Mouse (Mus musculus) cerebellum, adult 11 months (tissue): Measurements from ENCODE around the gene Fthl17f.
A peak's percentile ranks its signal among the peaks of the same experiment; 100 is the strongest.
"Not testable (repeated sequence)": the region's sequence is repeated elsewhere in the genome, so short reads cannot be mapped to it uniquely, and the experiment has no call there.

Source experiments
- DNase-seq: peaks from one replicate; pipeline ENCODE4 v3.0.0; 2022

The Fthl17f gene

GRCm38 (mm10) chrX:9062715-9063114, at the start of gene Fthl17f:
TSS of gene Fthl17f (plus strand) at chrX:9063015.
- not testable (repeated sequence) for DNase-seq

GRCm38 (mm10) chrX:9016079-9016478, 46.7 kb upstream of the Fthl17f start:
- DNase-seq = no peak

- DNase-seq = no peak
Observed at GRCm38 (mm10) chrX:9019481-9019880, 43.3 kb upstream of the Fthl17f start.

- not testable (repeated sequence) for DNase-seq
Observed at GRCm38 (mm10) chrX:9033193-9033592, 29.6 kb upstream of the Fthl17f start, which contains the start of gene Fthl17e. TSS of gene Fthl17e (plus strand) at chrX:9033493.

GRCm38 (mm10) chrX:9041611-9042010, 21.2 kb upstream of the Fthl17f start:
- DNase-seq = not testable (repeated sequence)

DNA sequence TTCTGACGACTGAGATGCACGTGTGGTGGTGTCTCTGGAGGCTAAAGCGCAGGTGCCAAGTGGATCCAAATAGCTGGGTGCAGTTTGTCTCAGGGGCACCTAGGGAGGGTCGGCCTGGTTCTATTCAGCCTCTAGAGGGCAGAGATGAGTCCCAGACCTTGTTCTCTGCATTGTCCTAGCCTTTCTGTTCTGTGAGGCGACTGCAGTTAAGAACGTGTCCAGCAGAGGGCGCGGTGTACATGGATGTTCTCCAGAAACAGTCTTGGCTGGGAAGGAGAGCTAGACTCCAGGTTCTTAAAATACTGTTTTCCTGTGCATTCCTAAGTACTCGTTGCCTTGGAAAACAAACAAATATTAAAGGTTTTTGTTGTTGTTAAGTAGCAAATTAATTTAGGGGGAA, 1.9 kb upstream of the Fthl17f start:
- peak; percentile 60 for DNase-seq

- no peak for DNase-seq
Observed at GRCm38 (mm10) chrX:9062101-9062500, 714 bp upstream of the Fthl17f start.

DNA sequence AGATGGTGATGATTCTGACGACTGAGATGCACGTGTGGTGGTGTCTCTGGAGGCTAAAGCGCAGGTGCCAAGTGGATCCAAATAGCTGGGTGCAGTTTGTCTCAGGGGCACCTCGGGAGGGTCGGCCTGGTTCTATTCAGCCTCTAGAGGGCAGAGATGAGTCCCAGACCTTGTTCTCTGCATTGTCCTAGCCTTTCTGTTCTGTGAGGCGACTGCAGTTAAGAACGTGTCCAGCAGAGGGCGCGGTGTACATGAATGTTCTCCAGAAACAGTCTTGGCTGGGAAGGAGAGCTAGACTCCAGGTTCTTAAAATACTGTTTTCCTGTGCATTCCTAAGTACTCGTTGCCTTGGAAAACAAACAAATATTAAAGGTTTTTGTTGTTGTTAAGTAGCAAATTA, 14.9 kb downstream of the Fthl17f start:
- peak; percentile 32 for DNase-seq

DNA sequence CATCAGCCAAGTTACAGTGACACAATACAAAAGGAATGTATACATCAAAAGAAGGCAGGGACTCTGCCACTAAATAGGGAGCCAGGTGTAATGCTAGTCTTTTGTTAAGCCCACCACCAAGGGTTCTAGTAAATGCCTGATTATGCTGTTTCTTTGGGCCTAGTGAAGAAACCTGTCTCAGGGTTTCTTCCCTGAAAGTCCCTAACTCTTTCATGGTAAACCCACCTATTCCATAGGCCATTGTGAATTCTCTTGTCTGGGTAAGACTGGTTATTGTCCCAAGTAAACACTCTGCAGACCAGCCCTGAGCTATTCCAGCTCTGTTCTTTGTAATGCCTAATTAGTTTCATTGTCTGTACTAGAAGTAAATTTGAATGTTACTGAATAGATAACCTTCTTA, 32.3 kb downstream of the Fthl17f start:
- not testable (repeated sequence) for DNase-seq

DNA sequence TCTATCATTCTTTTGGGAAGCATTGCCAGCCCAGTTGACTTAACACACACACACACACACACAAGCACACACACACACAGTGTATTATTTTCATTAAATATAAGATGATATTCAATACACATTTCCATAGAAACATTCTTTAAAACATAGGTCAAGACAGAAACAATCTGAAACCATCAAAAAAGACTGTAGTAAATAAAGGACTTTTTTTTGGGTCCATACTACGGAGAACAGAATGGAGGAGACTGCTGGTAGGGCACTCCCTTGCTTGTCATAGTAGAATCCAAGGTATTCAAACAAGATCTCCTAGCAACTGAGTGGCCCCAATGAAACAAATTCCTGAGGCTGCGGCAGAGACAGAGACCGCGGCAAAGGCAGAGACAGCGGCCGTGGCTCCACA, 41.4 kb downstream of the Fthl17f start, which contains the start of gene 4930402K13Rik:
TSS of gene 4930402K13Rik (plus strand) at position 301 of the 400 bp plus-strand sequence.
- DNase-seq = no peak

GRCm38 (mm10) chrX:9110381-9110780, 47.6 kb downstream of the Fthl17f start:
- DNase-seq = no peak
